Mouse (Mus musculus): ENCODE results near the gene Cnot6.

DNA sequence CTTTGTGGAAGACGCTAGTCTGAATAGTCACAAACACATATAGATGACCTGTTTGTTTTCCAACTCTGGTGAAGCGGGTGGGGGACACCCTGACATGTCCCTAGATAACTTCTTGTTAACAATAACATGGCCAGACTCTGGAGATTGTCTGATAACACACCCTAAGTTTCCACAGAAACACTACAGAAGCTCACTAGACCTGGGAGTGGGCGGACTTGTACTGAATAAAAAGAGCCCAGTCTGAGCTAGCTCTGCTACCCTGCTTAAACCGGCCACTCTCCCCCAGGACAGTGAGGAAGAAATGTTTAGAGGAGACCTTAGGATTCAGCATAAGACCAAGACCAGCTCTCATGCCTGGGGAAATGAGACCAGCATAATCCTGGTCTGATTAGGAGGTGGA lies 47.1 kb downstream of the Cnot6 start:
- TF ChIP-seq POLR2A (IDR thresholded peaks at IDR 0.05; ENCODE audit: borderline replicate concordance, extremely low read depth, low read depth, low read length): no peak
- TF ChIP-seq CTCF (IDR thresholded peaks at IDR 0.05; ENCODE audit: insufficient read depth, low read length): no peak

All from lung, adult 2 months (tissue).